ENCODE assay signal across 19 mouse cellular contexts in the genomic region with DNA sequence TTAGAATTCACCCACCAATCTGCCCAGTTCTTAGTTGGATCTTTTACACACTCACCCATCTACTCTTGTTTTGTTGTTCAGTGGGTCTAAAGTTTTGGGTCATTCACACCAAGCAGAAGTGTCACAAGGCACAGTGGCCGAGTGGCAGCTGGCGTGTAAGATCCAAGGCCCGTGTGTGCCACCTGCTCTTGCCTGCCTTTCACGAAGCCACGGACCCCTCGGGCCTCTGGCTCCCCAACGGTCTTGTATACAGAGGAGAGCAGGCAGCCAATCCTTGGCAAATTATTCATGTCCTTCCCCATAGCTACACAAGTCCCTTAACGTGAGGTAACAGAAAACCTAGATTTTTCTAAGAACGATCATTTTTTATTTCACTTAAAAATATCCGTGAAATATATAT. TPM values are rescaled to one million over a fixed set of nuclear protein-coding genes. Genes with fewer than 3 reads are reported as not detected.
DNase-seq lines count a peak whose midpoint lies in the region; ATAC-seq and TF ChIP-seq lines count a peak whose summit lies in the region.
"Had no signal": no experiment of that assay in that cellular context is flagged by ENCODE, and none has a peak within 500 bp of the region (broad histone marks: within the 10 kb centered on the region; RNA-seq: fewer than 3 reads in every experiment).

No protein-coding gene starts in this region.

- DNase-seq in forebrain, embryonic 11.5 days (ENCODE audit: low spot score) = no peak
- no peak for DNase-seq in forebrain, postnatal 0 days
- no peak for DNase-seq in midbrain, embryonic 10.5 days (ENCODE audit: low spot score)
- no peak for DNase-seq in lung, adult 2 months
- DNase-seq in embryo, embryonic 9.5 days (ENCODE audit: extremely low spot score) = no peak
- DNase-seq: adrenal gland, postnatal 14 days; B cell, adult 2 months; gastrocnemius, postnatal 25 days; kidney, adult 11 months; kidney, postnatal 10 days; lung, postnatal 10 days; right cerebral cortex, postnatal 14 days; thymus, postnatal 14 days had no signal

- no peaks in the 10 kb centered on the region for H3K9me3 ChIP-seq in forebrain, embryonic 11.5 days (ENCODE audit: control insufficient read depth, low read length)
- no peaks in the 10 kb centered on the region for H3K9me3 ChIP-seq in forebrain, postnatal 0 days (ENCODE audit: low read length)
- no peaks in the 10 kb centered on the region for H3K9me3 ChIP-seq in midbrain, embryonic 10.5 days (replicated peaks)
- H3K9me3 ChIP-seq in midbrain, embryonic 16.5 days (replicated peaks; ENCODE audit: control insufficient read depth, low read length, poor library complexity, severe bottlenecking) = no peaks in the 10 kb centered on the region
- no peaks in the 10 kb centered on the region for H3K9me3 ChIP-seq in forebrain, embryonic 12.5 days
- H3K9me3 ChIP-seq in hindbrain, embryonic 16.5 days (ENCODE audit: control insufficient read depth, low read length) = no peaks in the 10 kb centered on the region
- H3K9me3 ChIP-seq: heart, embryonic 13.5 days; limb, embryonic 12.5 days; liver, embryonic 15.5 days had no signal

- peaks cover 34% of the 10 kb centered on the region for H3K4me1 ChIP-seq in forebrain, embryonic 11.5 days (replicated peaks; ENCODE audit: control insufficient read depth, insufficient read depth, low read length)
- peaks cover 17% of the 10 kb centered on the region for H3K4me1 ChIP-seq in forebrain, postnatal 0 days (ENCODE audit: insufficient read depth)
- H3K4me1 ChIP-seq in midbrain, embryonic 10.5 days = peaks cover 84% of the 10 kb centered on the region
- H3K4me1 ChIP-seq in midbrain, embryonic 16.5 days (ENCODE audit: control insufficient read depth, insufficient read depth, low read length) = peaks cover 20% of the 10 kb centered on the region
- H3K4me1 ChIP-seq in forebrain, embryonic 12.5 days = peaks cover 62% of the 10 kb centered on the region
- H3K4me1 ChIP-seq in hindbrain, embryonic 16.5 days (ENCODE audit: control insufficient read depth, insufficient read depth, low read depth, low read length) = peaks cover 43% of the 10 kb centered on the region
- H3K4me1 ChIP-seq in lung, adult 2 months (ENCODE audit: control insufficient read depth, insufficient read depth, low read length) = peaks cover 24% of the 10 kb centered on the region

- H3K4me3 ChIP-seq in forebrain, embryonic 11.5 days (ENCODE audit: low read depth, low read length) = no peak overlapping the region
- H3K4me3 ChIP-seq in forebrain, postnatal 0 days (ENCODE audit: low read depth, low read length) = no peak overlapping the region
- no peak overlapping the region for H3K4me3 ChIP-seq in midbrain, embryonic 10.5 days
- H3K4me3 ChIP-seq in midbrain, embryonic 16.5 days (ENCODE audit: low read depth, low read length) = no peak overlapping the region
- no peak overlapping the region for H3K4me3 ChIP-seq in forebrain, embryonic 12.5 days (replicated peaks)
- no peak overlapping the region for H3K4me3 ChIP-seq in hindbrain, embryonic 16.5 days (ENCODE audit: low read length)
- no peak overlapping the region for H3K4me3 ChIP-seq in lung, adult 2 months (replicated peaks; ENCODE audit: extremely low read depth, low read depth, low read length)
- H3K4me3 ChIP-seq: heart, embryonic 13.5 days; limb, embryonic 12.5 days; liver, embryonic 15.5 days had no signal

- 61% methylated on average over 10 of the region's 10 CpGs for WGBS in forebrain, embryonic 11.5 days
- WGBS in forebrain, postnatal 0 days = 35% methylated on average over 10 of the region's 10 CpGs
- WGBS in midbrain, embryonic 10.5 days = 78% methylated on average over 10 of the region's 10 CpGs
- WGBS in midbrain, embryonic 16.5 days = 41% methylated on average over 10 of the region's 10 CpGs
- WGBS in forebrain, embryonic 12.5 days = 44% methylated on average over 10 of the region's 10 CpGs
- WGBS in hindbrain, embryonic 16.5 days = 41% methylated on average over 10 of the region's 10 CpGs
- 81% methylated on average over 10 of the region's 10 CpGs for WGBS in lung, adult 2 months

- H3K27me3 ChIP-seq in forebrain, embryonic 11.5 days (ENCODE audit: control insufficient read depth, insufficient read depth, low read length) = no peaks in the 10 kb centered on the region
- H3K27me3 ChIP-seq in forebrain, postnatal 0 days (ENCODE audit: insufficient read depth, low read length) = no peaks in the 10 kb centered on the region
- no peaks in the 10 kb centered on the region for H3K27me3 ChIP-seq in midbrain, embryonic 10.5 days (ENCODE audit: low read depth, poor library complexity, severe bottlenecking)
- no peaks in the 10 kb centered on the region for H3K27me3 ChIP-seq in midbrain, embryonic 16.5 days (ENCODE audit: control insufficient read depth, insufficient read depth, low read depth, low read length)
- no peaks in the 10 kb centered on the region for H3K27me3 ChIP-seq in forebrain, embryonic 12.5 days
- H3K27me3 ChIP-seq in hindbrain, embryonic 16.5 days (replicated peaks; ENCODE audit: control insufficient read depth, insufficient read depth, low read length) = no peaks in the 10 kb centered on the region
- H3K27me3 ChIP-seq: heart, embryonic 13.5 days; limb, embryonic 12.5 days; liver, embryonic 15.5 days had no signal

- TF ChIP-seq POLR2A in lung, adult 2 months (IDR thresholded peaks at IDR 0.05; ENCODE audit: borderline replicate concordance, extremely low read depth, low read depth, low read length) = no peak

- no peak overlapping the region for H3K4me2 ChIP-seq in forebrain, embryonic 11.5 days (ENCODE audit: low read depth, low read length, severe bottlenecking)
- H3K4me2 ChIP-seq in forebrain, postnatal 0 days (ENCODE audit: low read depth) = no peak overlapping the region
- H3K4me2 ChIP-seq in midbrain, embryonic 16.5 days (ENCODE audit: low read length) = no peak overlapping the region
- no peak overlapping the region for H3K4me2 ChIP-seq in forebrain, embryonic 12.5 days
- no peak overlapping the region for H3K4me2 ChIP-seq in hindbrain, embryonic 16.5 days (ENCODE audit: low read length)
- H3K4me2 ChIP-seq: heart, embryonic 13.5 days; limb, embryonic 12.5 days; liver, embryonic 15.5 days had no signal

- H3K36me3 ChIP-seq in forebrain, embryonic 11.5 days (ENCODE audit: control insufficient read depth, insufficient read depth, low read length) = no peaks in the 10 kb centered on the region
- H3K36me3 ChIP-seq in forebrain, postnatal 0 days (ENCODE audit: insufficient read depth) = no peaks in the 10 kb centered on the region
- peaks cover 22% of the 10 kb centered on the region for H3K36me3 ChIP-seq in midbrain, embryonic 10.5 days
- no peaks in the 10 kb centered on the region for H3K36me3 ChIP-seq in midbrain, embryonic 16.5 days (ENCODE audit: control insufficient read depth, insufficient read depth, low read length)
- no peaks in the 10 kb centered on the region for H3K36me3 ChIP-seq in forebrain, embryonic 12.5 days (replicated peaks)
- H3K36me3 ChIP-seq in hindbrain, embryonic 16.5 days (ENCODE audit: control insufficient read depth, insufficient read depth, low read length) = no peaks in the 10 kb centered on the region
- H3K36me3 ChIP-seq: limb, embryonic 12.5 days; liver, embryonic 15.5 days had no signal

- H3K9ac ChIP-seq in forebrain, embryonic 11.5 days (ENCODE audit: low read length) = no peak overlapping the region
- H3K9ac ChIP-seq in forebrain, postnatal 0 days = no peak overlapping the region
- H3K9ac ChIP-seq in midbrain, embryonic 16.5 days (ENCODE audit: low read depth, low read length) = no peak overlapping the region
- H3K9ac ChIP-seq in forebrain, embryonic 12.5 days = no peak overlapping the region
- no peak overlapping the region for H3K9ac ChIP-seq in hindbrain, embryonic 16.5 days (ENCODE audit: low read depth, low read length)
- H3K9ac ChIP-seq: heart, embryonic 13.5 days; limb, embryonic 12.5 days; liver, embryonic 15.5 days had no signal

- 0 out of 2 replicates have a peak, but pooled peaks have one; percentile 1 for ATAC-seq in forebrain, embryonic 11.5 days (replicated peaks; ENCODE audit: low FRiP score)
- no peak for ATAC-seq in forebrain, postnatal 0 days
- ATAC-seq in midbrain, embryonic 16.5 days = no peak
- ATAC-seq in forebrain, embryonic 12.5 days (ENCODE audit: low FRiP score) = peak; percentile 15; the same call in 1 of the 2 replicates
- no peak for ATAC-seq in hindbrain, embryonic 16.5 days

- TF ChIP-seq CTCF in forebrain, postnatal 0 days (IDR thresholded peaks at IDR 0.05; ENCODE audit: low read depth) = no peak
- TF ChIP-seq CTCF in lung, adult 2 months (IDR thresholded peaks at IDR 0.05; ENCODE audit: insufficient read depth, low read length) = no peak

- H3K27ac ChIP-seq in forebrain, embryonic 11.5 days (ENCODE audit: low read depth, low read length) = 0 out of 2 replicates have a peak overlapping the region, but pooled peaks have one; percentile 85
- no peak overlapping the region for H3K27ac ChIP-seq in forebrain, postnatal 0 days (ENCODE audit: low read depth, low read length)
- H3K27ac ChIP-seq in midbrain, embryonic 10.5 days (replicated peaks) = peak overlapping the region; percentile 81
- H3K27ac ChIP-seq in midbrain, embryonic 16.5 days (ENCODE audit: low read length) = no peak overlapping the region
- peak overlapping the region; percentile 83 for H3K27ac ChIP-seq in forebrain, embryonic 12.5 days
- peak overlapping the region; percentile 56; the same call in 1 of the 2 replicates for H3K27ac ChIP-seq in hindbrain, embryonic 16.5 days (ENCODE audit: low read depth, low read length)
- H3K27ac ChIP-seq: heart, embryonic 13.5 days; limb, embryonic 12.5 days; liver, embryonic 15.5 days had no signal

RNA-seq across cellular contexts. Expression of a gene that starts 7.2 kb away (rescaled TPM):
- 33.5 and 36.4 TPM in 2 replicates for polyA plus RNA-seq in forebrain, embryonic 11.5 days (2014; fragmentation: Nextera tagmentation; extraction: Ambion mirVana)
- 115 and 116 TPM in 2 replicates for total RNA-seq in forebrain, postnatal 0 days (2014; rRNA removed)
- polyA plus RNA-seq in forebrain, postnatal 0 days (2015; fragmentation: Nextera tagmentation; extraction: Ambion mirVana) = 46.2 and 61.8 TPM in 2 replicates
- polyA plus RNA-seq in midbrain, embryonic 10.5 days (2016; fragmentation: Nextera tagmentation; extraction: Ambion mirVana) = 26.5 and 29.7 TPM in 2 replicates
- polyA plus RNA-seq in midbrain, embryonic 16.5 days (2015; fragmentation: Nextera tagmentation; extraction: Ambion mirVana) = 53.8 and 60.6 TPM in 2 replicates
- polyA plus RNA-seq in forebrain, embryonic 12.5 days (2016; fragmentation: Nextera tagmentation; extraction: Ambion mirVana) = 41.2 and 45.3 TPM in 2 replicates
- 57.8 and 59.3 TPM in 2 replicates for polyA plus RNA-seq in hindbrain, embryonic 16.5 days (2015; fragmentation: Nextera tagmentation; extraction: Ambion mirVana)
- polyA plus RNA-seq in lung, adult 2 months (2012; rRNA removed) = 73.9 and 88.5 TPM in 2 replicates

RNA-seq across cellular contexts. Expression of a gene that starts 27.5 kb away (rescaled TPM):
- polyA plus RNA-seq in forebrain, embryonic 11.5 days (2014; fragmentation: Nextera tagmentation; extraction: Ambion mirVana) = 144 and 163 TPM in 2 replicates
- 5.5 and 13.3 TPM in 2 replicates for total RNA-seq in forebrain, postnatal 0 days (2014; rRNA removed)
- polyA plus RNA-seq in forebrain, postnatal 0 days (2015; fragmentation: Nextera tagmentation; extraction: Ambion mirVana) = 104 and 105 TPM in 2 replicates
- polyA plus RNA-seq in midbrain, embryonic 10.5 days (2016; fragmentation: Nextera tagmentation; extraction: Ambion mirVana) = 147 and 155 TPM in 2 replicates
- polyA plus RNA-seq in midbrain, embryonic 16.5 days (2015; fragmentation: Nextera tagmentation; extraction: Ambion mirVana) = 102 and 112 TPM in 2 replicates
- polyA plus RNA-seq in forebrain, embryonic 12.5 days (2016; fragmentation: Nextera tagmentation; extraction: Ambion mirVana) = 179 and 182 TPM in 2 replicates
- polyA plus RNA-seq in hindbrain, embryonic 16.5 days (2015; fragmentation: Nextera tagmentation; extraction: Ambion mirVana) = 75.8 and 79.9 TPM in 2 replicates
- polyA plus RNA-seq in lung, adult 2 months (2012; rRNA removed) = 10.6 and 14.9 TPM in 2 replicates

Comparison
In these comparisons a context has a peak if more than half of its experiments do, and no peak if none do; other contexts are left out.
1. ATAC-seq: peak in forebrain, embryonic 11.5 days (single experiment) and forebrain, embryonic 12.5 days (single experiment); none in forebrain, postnatal 0 days (single experiment), midbrain, embryonic 16.5 days (single experiment) and hindbrain, embryonic 16.5 days (single experiment).
2. H3K27ac ChIP-seq: peak in forebrain, embryonic 11.5 days (single experiment), midbrain, embryonic 10.5 days (single experiment), forebrain, embryonic 12.5 days (single experiment) and hindbrain, embryonic 16.5 days (single experiment); none in forebrain, postnatal 0 days (single experiment) and midbrain, embryonic 16.5 days (single experiment).